Mouse (Mus musculus) midbrain, embryonic 10.5 days (tissue): ENCODE results near the gene Pigg. TPM values are rescaled to one million over a fixed set of nuclear protein-coding genes. Genes with fewer than 3 reads are reported as not detected.
"Not testable (repeated sequence)": the region's sequence is repeated elsewhere in the genome, so short reads cannot be mapped to it uniquely, and the experiment has no call there.

ENCODE experiments used
- DNase-seq: peaks from one replicate; pipeline ENCODE4 v3.0.0-alpha.2; 2017; ENCODE audit warnings: low spot score
- H3K27ac ChIP-seq: fragments of 300-500 bp; sonication (generic); replicated peaks from 2 replicates; pipeline ENCODE4 v1.5.1; 2016; ENCODE audit warnings: mild to moderate bottlenecking
- H3K27me3 ChIP-seq: fragments of 300-500 bp; sonication (generic); 2 replicates; pipeline ENCODE4 v1.6.1; 2016; ENCODE audit warnings: low read depth, mild to moderate bottlenecking; ENCODE audit not compliant: poor library complexity, severe bottlenecking
- H3K36me3 ChIP-seq: fragments of 300-500 bp; sonication (generic); 2 replicates; pipeline ENCODE4 v1.6.1; 2016; ENCODE audit warnings: mild to moderate bottlenecking, moderate library complexity
- H3K4me1 ChIP-seq: fragments of 300-500 bp; sonication (generic); 2 replicates; pipeline ENCODE4 v1.6.1; 2016
- H3K4me3 ChIP-seq: fragments of 300-500 bp; sonication (generic); 2 replicates; pipeline ENCODE4 v1.5.1; 2016; ENCODE audit warnings: mild to moderate bottlenecking, moderate library complexity
- H3K9me3 ChIP-seq: fragments of 300-500 bp; sonication (generic); replicated peaks from 2 replicates; pipeline ENCODE4 v1.6.1; 2016; ENCODE audit warnings: mild to moderate bottlenecking
- WGBS: fragments of 180-500 bp; shearing (Covaris S2); methylation state at CpG from one replicate; pipeline ENCODE4 v1.1.7; 2016; 5-methylcytosine and 5-hydroxymethylcytosine counted together
- polyA plus RNA-seq: library from polyadenylated mRNA; unstranded; fragments of >200 nt; fragmentation: Nextera tagmentation; extraction: Ambion mirVana; gene quantifications from 2 replicates; pipeline ENCODE4 v1.2.1, GENCODE M21; 2016

Gene Pigg
- 6.1 and 7.5 TPM in 2 replicates for polyA plus RNA-seq

DNA sequence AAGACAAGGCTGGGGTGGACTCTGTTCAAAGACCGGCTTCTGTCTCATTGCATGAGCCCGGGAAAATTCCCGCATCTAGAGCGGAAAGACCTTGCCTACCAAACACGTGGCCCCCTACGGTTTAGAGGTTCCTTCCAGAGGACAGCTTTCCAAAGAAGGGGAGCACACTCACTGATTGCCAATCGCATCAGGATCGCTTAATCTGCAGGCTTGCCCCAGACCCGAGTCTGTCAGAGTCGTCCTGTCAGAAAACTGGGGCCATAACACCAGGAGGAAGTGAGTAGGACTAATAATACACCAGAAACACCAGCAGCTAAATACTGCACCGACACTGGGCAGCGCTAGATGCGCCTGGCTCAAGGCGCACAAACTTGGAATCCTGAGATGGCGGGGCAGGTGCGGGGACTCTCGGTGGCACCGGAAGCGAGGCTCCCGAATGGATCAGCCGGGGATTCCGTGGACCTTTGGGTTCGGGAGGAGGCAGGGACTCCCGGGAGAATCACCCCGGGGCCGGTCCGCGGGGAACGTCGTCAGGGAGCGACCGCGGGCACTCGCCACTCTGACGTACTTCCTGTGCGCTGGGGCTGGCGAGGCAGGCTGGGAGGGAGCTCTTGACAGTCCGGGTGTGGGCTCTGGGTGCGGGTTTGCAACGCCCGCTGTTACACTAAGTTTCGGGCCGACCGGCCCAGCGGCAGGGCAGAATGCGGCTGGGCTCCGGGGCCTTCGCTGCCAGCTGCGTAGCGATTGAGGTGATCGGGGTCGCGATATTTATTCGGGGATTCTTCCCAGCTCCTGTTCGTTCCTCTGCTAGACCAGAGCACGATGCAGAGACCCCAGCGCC, at the start of gene Pigg:
TSS of gene Pigg (plus strand) at position 386 of the 841 bp plus-strand sequence.
- peaks cover 2% of the 10 kb centered on the region; the same call in 1 of the 2 replicates for H3K36me3 ChIP-seq
- WGBS = 0% methylated on average over 57 of the region's 57 CpGs
- peak within 1 kb of the TSS; percentile 84 for H3K4me3 ChIP-seq
- H3K27me3 ChIP-seq = no peaks in the 10 kb centered on the region
- H3K9me3 ChIP-seq = no peaks in the 10 kb centered on the region
- peak; percentile 93 for DNase-seq
- peaks cover 18% of the 10 kb centered on the region for H3K4me1 ChIP-seq
- peak within 1 kb of the TSS; percentile 88 for H3K27ac ChIP-seq

DNA sequence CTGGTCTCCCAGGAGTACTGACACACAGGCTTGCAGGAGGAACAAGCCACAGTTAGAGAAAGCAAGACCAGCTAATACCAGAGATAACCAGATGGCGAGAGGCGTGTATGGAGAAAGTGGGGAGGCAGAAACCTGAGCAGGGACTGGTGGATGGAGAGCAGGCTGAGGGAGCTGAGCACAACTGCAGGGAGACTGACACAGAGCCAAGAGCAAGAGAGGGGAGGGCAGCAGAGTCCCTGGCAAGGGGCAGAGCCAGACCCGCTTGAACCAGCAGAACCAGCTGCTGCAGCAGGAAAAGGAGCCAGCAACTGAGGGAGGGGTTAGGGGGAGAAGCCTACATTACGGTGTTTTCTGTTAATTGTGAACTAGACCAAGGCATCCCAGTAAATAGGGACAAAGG, 49.7 kb upstream of the Pigg start:
- Histone ChIP-seq H3K27ac (no peak overlapping the region), H3K4me3 (no peak overlapping the region), H3K4me1 (peaks cover under 1% of the 10 kb centered on the region), H3K27me3 (no peaks in the 10 kb centered on the region), H3K9me3 (no peaks in the 10 kb centered on the region), H3K36me3 (no peaks in the 10 kb centered on the region)
- DNase-seq = no peak
- 55% methylated on average over 4 of the region's 4 CpGs for WGBS

DNA sequence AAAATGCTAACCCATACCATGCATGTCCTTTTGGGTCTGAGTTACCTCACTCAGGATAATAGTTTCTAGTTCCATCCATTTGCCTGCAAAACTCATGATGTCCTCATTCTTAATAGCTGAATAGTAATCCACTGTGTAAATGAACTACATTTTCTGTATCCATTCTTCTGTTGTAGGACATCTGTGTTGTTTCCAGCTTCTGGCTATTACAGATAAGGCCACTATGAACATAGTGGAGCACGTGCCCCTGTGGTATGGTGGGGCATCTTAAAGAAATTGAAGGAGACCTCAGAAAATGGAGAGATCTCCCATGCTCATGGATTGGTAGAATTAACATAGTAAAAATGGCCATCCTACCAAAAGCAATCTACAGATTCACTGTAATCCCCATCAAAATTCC, 48.6 kb upstream of the Pigg start:
- H3K4me1 ChIP-seq, H3K27me3 ChIP-seq, H3K36me3 ChIP-seq, H3K9me3 ChIP-seq, H3K4me3 ChIP-seq, H3K27ac ChIP-seq, DNase-seq: not testable (repeated sequence)
- WGBS = 76% methylated on average over 1 of the region's 1 CpGs

DNA sequence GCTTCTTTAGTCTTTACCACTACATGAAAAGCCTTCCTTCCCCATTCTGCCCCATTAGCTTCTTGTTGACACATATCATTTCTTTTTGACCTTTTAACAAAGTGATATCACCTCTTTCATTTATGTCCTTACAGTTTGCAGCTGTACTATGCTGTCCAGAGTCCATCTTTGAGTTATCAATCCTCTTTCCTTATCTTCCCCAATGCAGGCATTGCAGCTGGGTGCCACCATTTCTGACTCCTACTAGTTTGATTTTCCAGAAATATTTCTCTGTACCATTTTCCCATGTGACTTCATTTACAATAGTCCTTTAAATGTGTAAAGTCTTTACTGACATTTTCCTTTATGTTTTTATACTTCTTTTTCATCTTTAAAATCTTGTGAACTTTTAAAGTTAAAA, 45.4 kb upstream of the Pigg start:
- no peak overlapping the region for H3K27ac ChIP-seq
- no peaks in the 10 kb centered on the region for H3K9me3 ChIP-seq
- no peak overlapping the region for H3K4me3 ChIP-seq
- H3K36me3 ChIP-seq = peaks cover 2% of the 10 kb centered on the region; the same call in 1 of the 2 replicates
- no peaks in the 10 kb centered on the region for H3K27me3 ChIP-seq
- no peak for DNase-seq
- peaks cover 26% of the 10 kb centered on the region for H3K4me1 ChIP-seq

DNA sequence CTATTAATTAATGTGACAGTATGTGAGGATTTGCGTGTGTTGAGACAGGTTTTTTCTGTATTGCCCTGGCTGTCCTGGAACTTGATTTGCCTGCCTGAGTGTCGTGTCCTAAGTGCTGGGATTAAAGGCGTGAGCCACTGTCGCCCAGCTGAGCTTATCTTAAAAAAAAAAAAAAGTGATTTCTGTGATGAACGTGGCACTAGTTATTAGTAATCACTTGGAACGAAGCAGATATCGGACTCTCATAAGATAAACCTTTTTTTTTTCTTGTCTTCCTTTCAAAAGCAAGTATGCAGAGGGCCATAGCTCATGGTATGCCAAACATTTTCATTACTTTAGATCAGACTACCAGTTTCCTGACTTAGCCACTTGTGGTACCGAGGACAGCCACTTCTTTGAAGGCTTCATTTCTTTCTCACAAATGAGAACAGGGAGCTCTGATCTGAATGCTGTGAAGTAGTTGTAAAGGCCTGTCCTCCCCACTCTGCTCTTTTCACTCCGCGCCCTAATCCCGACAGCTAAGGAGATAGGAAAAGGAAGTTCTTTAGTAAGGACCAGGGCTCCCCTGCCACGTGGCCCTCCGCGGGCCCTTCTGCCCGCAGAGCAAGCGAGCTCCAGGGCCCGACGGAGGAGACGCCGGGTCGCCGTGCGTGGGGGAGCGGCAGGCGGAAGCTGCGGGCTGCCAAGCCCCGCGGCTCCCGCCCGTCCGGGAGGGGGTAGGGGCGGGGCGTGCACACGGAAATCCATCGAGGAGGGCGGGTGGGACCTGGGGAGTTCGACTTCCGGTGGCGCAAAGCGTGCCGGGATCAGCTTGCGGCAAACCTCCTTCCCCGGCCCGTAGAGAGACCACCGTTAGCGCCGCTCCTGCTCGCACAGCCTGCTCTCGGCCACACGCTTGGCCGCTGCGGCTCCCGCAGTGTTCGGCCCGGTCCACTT, 44.0 kb upstream of the Pigg start, which contains the start of gene Dr1:
TSS of gene Dr1 (plus strand) at position 771 of the 936 bp plus-strand sequence.
- Histone ChIP-seq H3K9me3 (no peaks in the 10 kb centered on the region), H3K27ac (peak within 1 kb of the TSS; percentile 96), H3K36me3 (peaks cover 16% of the 10 kb centered on the region), H3K4me1 (peaks cover 26% of the 10 kb centered on the region), H3K27me3 (no peaks in the 10 kb centered on the region), H3K4me3 (peak within 1 kb of the TSS; percentile 95)
- WGBS = 3% methylated on average over 55 of the region's 55 CpGs
- peak; percentile 91 for DNase-seq

DNA sequence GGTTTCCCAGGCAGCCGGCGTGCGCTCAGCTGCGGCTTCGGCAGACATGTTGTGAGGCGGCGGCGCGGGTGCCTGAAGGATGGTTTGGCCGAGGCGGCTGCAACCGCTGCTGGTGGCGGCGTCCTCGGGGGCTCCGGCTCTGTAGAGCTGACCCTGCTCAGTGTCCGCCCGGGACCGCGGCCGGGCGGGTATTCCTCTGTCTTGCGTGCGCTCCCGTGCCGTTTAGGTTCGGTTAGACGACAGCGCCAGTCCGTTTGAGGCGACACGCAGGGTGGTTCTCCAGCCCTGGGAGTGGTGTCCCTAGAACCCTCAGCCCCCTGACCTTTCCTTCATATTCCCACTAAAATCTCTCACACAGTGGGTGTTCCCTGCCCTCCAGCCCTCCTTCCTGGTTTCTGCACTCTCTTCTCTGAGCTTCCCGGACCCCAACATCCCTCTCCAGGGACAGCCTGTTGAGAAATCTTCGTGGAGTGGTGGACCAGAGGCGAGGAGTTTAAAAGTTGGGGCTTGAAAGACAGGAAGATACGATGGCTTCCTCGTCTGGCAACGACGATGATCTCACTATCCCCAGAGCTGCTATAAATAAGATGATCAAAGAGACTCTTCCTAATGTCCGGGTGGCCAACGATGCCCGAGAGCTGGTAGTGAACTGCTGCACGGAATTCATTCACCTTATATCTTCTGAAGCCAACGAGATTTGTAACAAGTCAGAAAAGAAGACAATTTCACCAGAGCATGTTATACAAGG, 43.2 kb upstream of the Pigg start:
- under 1% methylated on average over 44 of the region's 44 CpGs for WGBS
- Histone ChIP-seq H3K4me1 (peaks cover 26% of the 10 kb centered on the region), H3K27me3 (no peaks in the 10 kb centered on the region), H3K27ac (peak overlapping the region; percentile 96), H3K9me3 (no peaks in the 10 kb centered on the region), H3K4me3 (peak overlapping the region; percentile 95), H3K36me3 (peaks cover 22% of the 10 kb centered on the region)
- DNase-seq = no peak

DNA sequence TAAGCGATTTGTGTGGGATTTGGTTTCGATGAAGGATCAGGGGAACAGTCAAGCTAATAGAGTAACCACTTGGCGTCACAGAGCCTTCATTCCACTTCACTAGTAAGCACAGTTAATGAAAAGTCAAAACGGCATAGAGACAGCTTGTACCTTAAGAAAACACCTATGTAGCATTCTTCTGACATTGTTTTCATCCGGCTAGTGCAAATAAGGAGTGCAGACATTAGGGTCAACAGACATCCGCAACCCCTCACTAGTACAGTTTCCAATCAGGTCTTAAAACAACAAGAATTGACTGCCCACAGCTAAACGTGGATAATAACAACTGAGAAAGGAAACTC, 42.6 kb upstream of the Pigg start:
- peak overlapping the region; percentile 96; the same call in 1 of the 2 replicates for H3K27ac ChIP-seq

DNA sequence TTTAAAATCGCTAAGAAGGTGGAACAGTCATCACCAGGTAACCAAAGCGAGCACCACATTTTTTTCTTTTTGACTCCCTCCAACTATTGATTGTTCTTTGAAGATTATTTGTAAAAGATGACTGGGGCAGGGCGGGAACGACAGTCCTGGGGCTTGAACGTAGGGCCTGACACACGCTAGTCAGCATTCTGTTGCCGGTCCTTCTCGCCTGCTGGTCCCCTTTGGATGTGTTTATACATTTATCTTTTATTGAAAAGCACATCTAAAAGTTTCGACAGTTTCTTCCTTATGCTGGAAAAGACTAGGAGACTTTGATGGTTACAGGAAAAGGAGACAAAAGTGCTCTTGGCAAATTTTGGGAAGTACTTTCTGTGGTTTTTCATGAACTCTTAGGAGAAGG, 42.0 kb upstream of the Pigg start:
- no peak overlapping the region for H3K27ac ChIP-seq
- H3K9me3 ChIP-seq = no peaks in the 10 kb centered on the region
- H3K36me3 ChIP-seq = peaks cover 31% of the 10 kb centered on the region
- H3K4me1 ChIP-seq = peaks cover 26% of the 10 kb centered on the region
- WGBS = 68% methylated on average over 9 of the region's 9 CpGs
- H3K4me3 ChIP-seq = peak overlapping the region; percentile 95
- H3K27me3 ChIP-seq = no peaks in the 10 kb centered on the region
- DNase-seq = no peak

More for the DNA sequence above, 42.6 kb upstream of the Pigg start:
- no peak for DNase-seq
- Histone ChIP-seq H3K36me3 (peaks cover 25% of the 10 kb centered on the region), H3K4me1 (peaks cover 26% of the 10 kb centered on the region), H3K4me3 (peak overlapping the region; percentile 95), H3K27me3 (no peaks in the 10 kb centered on the region), H3K9me3 (no peaks in the 10 kb centered on the region)
- 28% methylated on average over 7 of the region's 7 CpGs for WGBS

DNA sequence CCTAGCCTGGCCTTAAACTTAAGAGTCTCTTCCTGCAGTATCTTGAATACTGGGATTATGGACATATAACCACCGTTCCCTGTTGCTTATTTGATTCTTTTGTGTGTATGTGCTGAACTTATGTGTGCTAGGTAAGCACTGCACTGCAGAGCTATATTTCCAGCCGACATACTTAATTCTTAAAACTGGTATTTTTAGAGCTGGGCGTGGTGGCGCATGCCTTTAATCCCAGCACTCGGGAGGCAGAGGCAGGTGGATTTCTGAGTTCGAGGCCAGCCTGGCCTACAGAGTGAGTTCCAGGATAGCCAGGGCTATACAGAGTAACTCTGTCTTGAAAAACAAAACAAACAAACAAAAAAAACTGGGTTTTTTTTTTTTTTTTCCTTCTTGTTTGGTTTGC, 41.1 kb upstream of the Pigg start:
- H3K36me3 ChIP-seq = peaks cover 40% of the 10 kb centered on the region
- H3K27ac ChIP-seq, DNase-seq: not testable (repeated sequence)

DNA sequence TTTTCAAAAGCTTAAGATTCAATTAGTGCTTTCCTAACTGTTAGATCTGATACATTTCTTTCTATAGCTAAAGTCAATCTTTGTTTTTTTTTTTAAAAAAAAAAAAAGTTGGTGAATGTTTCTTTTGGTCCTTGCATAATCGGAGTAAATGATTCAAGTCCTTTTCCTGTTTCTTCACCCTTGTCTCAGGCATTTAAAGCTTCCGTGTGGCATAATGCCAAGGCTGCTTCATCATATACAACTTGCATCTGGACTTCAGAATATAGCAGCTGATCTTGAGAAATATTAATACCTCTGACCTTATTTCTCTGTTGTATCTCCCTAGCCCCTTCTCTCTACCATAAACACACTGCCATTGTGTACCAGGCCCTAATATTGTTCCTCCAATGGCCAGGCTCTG, 25.5 kb upstream of the Pigg start:
- 95% methylated on average over 2 of the region's 2 CpGs for WGBS

More for the DNA sequence above, 41.1 kb upstream of the Pigg start:
- Histone ChIP-seq H3K4me1 (peaks cover 26% of the 10 kb centered on the region), H3K4me3 (peak overlapping the region; percentile 95; the same call in 1 of the 2 replicates)
- WGBS = 99% methylated on average over 6 of the region's 6 CpGs
- H3K9me3 ChIP-seq, H3K27me3 ChIP-seq: not testable (repeated sequence)

DNA sequence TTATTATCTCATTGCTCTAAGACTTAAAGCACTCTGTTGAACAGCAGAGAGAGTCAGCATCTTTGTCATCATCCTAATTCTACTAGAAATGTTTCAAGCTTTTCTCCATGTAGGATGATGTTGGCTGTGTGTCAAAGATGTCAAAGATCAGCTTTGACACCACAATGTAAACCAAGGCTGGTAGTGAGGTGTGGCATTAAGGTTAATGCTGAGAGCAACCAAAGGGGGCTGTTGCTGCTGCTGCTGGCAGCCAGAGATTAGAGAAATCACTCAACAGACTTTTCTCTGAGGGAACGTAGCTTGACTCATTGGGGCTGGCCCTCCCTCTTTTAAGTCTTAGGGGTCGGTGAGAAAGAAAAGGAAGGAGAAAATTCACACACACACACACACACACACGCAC, 10.8 kb upstream of the Pigg start:
- Histone ChIP-seq H3K9me3 (no peaks in the 10 kb centered on the region), H3K36me3 (no peaks in the 10 kb centered on the region), H3K27me3 (no peaks in the 10 kb centered on the region), H3K27ac (no peak overlapping the region), H3K4me1 (no peaks in the 10 kb centered on the region), H3K4me3 (no peak overlapping the region)
- WGBS = 57% methylated on average over 3 of the region's 3 CpGs
- DNase-seq = no peak

More for the DNA sequence above, 25.5 kb upstream of the Pigg start:
- H3K27ac ChIP-seq = no peak overlapping the region
- H3K27me3 ChIP-seq = no peaks in the 10 kb centered on the region
- no peaks in the 10 kb centered on the region for H3K36me3 ChIP-seq
- no peak for DNase-seq
- H3K4me3 ChIP-seq = no peak overlapping the region
- no peaks in the 10 kb centered on the region for H3K4me1 ChIP-seq
- H3K9me3 ChIP-seq = peaks cover 12% of the 10 kb centered on the region; the same call in 1 of the 2 replicates
